Comparison of ENCODE assay signal across 8 mouse cellular contexts in the genomic region with DNA sequence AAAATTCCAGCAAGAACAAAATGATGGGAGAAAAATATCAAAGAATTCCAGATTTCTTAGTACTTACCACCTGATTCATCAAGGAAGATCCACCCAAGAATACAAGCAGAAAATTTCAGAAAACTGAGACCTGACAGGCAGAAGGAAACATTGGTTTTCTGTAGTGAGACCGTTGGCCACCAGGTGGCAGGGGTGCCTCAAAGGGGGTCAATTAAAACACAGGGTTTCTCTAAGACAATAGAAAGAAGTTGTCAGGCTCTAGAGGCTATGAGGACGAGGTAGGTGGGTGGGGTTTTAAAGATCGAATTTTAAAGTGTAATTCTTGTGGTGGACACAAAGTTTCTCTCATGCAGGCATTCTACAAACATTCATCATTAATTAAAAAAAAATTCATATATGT. TPM values are rescaled to one million over a fixed set of nuclear protein-coding genes. Genes with fewer than 3 reads are reported as not detected.
DNase-seq lines count a peak whose midpoint lies in the region; ATAC-seq lines count a peak whose summit lies in the region.

No protein-coding gene starts in this region.

- no peaks in the 10 kb centered on the region for H3K27me3 ChIP-seq in midbrain, embryonic 14.5 days (ENCODE audit: control insufficient read depth, insufficient read depth, low read length)

- H3K27ac ChIP-seq in midbrain, embryonic 14.5 days (replicated peaks; ENCODE audit: low read depth, low read length): no peak overlapping the region

- no peaks in the 10 kb centered on the region for H3K4me1 ChIP-seq in midbrain, embryonic 14.5 days (ENCODE audit: control insufficient read depth, insufficient read depth, low read length)

- no peaks in the 10 kb centered on the region for H3K9me3 ChIP-seq in midbrain, embryonic 14.5 days (ENCODE audit: control insufficient read depth, low read length)

- H3K4me3 ChIP-seq in midbrain, embryonic 14.5 days (replicated peaks; ENCODE audit: low read depth, low read length): no peak overlapping the region

- no peaks in the 10 kb centered on the region for H3K36me3 ChIP-seq in midbrain, embryonic 14.5 days (ENCODE audit: control insufficient read depth, insufficient read depth, low read length)

- WGBS in midbrain, embryonic 14.5 days: 16% methylated on average over 3 of the region's 3 CpGs

- no peak overlapping the region for H3K4me2 ChIP-seq in midbrain, embryonic 14.5 days (ENCODE audit: low read length)

- no peak for ATAC-seq in midbrain, embryonic 14.5 days (ENCODE audit: low FRiP score, low TSS enrichment)

- DNase-seq in left cerebral cortex, adult 18-20 months (ENCODE audit: low spot score in 2 of 2): peak; percentile 51 to 70
- no peak for DNase-seq in left cerebral cortex, adult 11 months (ENCODE audit: low spot score)
- DNase-seq in T-cell, adult 2 months (ENCODE audit: low spot score): peak; percentile 65
- DNase-seq in cerebellum, postnatal 10 days: peak; percentile 78 to 79
- peak; percentile 40 to 56 for DNase-seq in gastrocnemius, postnatal 4 days (ENCODE audit: low spot score in 2 of 2)
- peak; percentile 30 for DNase-seq in layer of hippocampus, adult 9-10 months (ENCODE audit: low spot score)
- DNase-seq in midbrain, embryonic 14.5 days: peak; percentile 80
- peak; percentile 87 for DNase-seq in testis, postnatal 10 days (ENCODE audit: low spot score)

- H3K9ac ChIP-seq in midbrain, embryonic 14.5 days (replicated peaks; ENCODE audit: low read length): no peak overlapping the region

RNA-seq across cellular contexts. Expression of a gene that starts 41.7 kb away (rescaled TPM):
- total RNA-seq in left cerebral cortex, adult 18-20 months (2021): 10 to 100 TPM; 66.0 to 74.6 TPM
- 100 to 1,000 TPM; 282 to 422 TPM for total RNA-seq in gastrocnemius, postnatal 4 days (2021)
- polyA plus RNA-seq in midbrain, embryonic 14.5 days (2014; fragmentation: Nextera tagmentation; extraction: Ambion mirVana): 27.8 and 39.6 TPM in 2 replicates
